Mouse (Mus musculus): ENCODE measurements around the gene March1.
"Not testable (repeated sequence)": the region's sequence is repeated elsewhere in the genome, so short reads cannot be mapped to it uniquely, and the experiment has no call there.

March1 gene

GRCm38 (mm10) chr8:66415234-66415633, 797.5 kb downstream of the March1 start:
- DNase-seq (ENCODE audit: low spot score) = no peak

GRCm38 (mm10) chr8:66417591-66417990, 799.9 kb downstream of the March1 start:
- DNase-seq (ENCODE audit: low spot score) = not testable (repeated sequence)

- DNase-seq (ENCODE audit: low spot score) = no peak
These were observed 812.9 kb downstream of the March1 start for GRCm38 (mm10) chr8:66430639-66431038.

- no peak for DNase-seq (ENCODE audit: low spot score)
These were observed 815.9 kb downstream of the March1 start for GRCm38 (mm10) chr8:66433577-66433976.

- DNase-seq (ENCODE audit: low spot score) = no peak
These were observed 819.1 kb downstream of the March1 start for GRCm38 (mm10) chr8:66436804-66437203.

- no peak for DNase-seq (ENCODE audit: low spot score)
These were observed 820.2 kb downstream of the March1 start for GRCm38 (mm10) chr8:66437929-66438328.

- DNase-seq (ENCODE audit: low spot score) = no peak
These were observed 820.8 kb downstream of the March1 start for GRCm38 (mm10) chr8:66438468-66438867.

- no peak for DNase-seq (ENCODE audit: low spot score)
These were observed 823.4 kb downstream of the March1 start for GRCm38 (mm10) chr8:66441123-66441522.

GRCm38 (mm10) chr8:66442778-66443177, 825.1 kb downstream of the March1 start:
- DNase-seq (ENCODE audit: low spot score) = no peak

GRCm38 (mm10) chr8:66444141-66444540, 826.4 kb downstream of the March1 start:
- no peak for DNase-seq (ENCODE audit: low spot score)

GRCm38 (mm10) chr8:66445351-66445750, 827.7 kb downstream of the March1 start:
- no peak for DNase-seq (ENCODE audit: low spot score)

GRCm38 (mm10) chr8:66450691-66451090, 833.0 kb downstream of the March1 start:
- DNase-seq (ENCODE audit: low spot score) = no peak

- no peak for DNase-seq (ENCODE audit: low spot score)
These were observed 839.4 kb downstream of the March1 start for GRCm38 (mm10) chr8:66457057-66457456.

- DNase-seq (ENCODE audit: low spot score) = no peak
These were observed 852.1 kb downstream of the March1 start for GRCm38 (mm10) chr8:66469821-66470220.

- no peak for DNase-seq (ENCODE audit: low spot score)
These were observed 859.2 kb downstream of the March1 start for GRCm38 (mm10) chr8:66476880-66477279.

GRCm38 (mm10) chr8:66486084-66486763, 868.5 kb downstream of the March1 start, which contains the start of gene Tma16:
Gene Tma16 (minus strand): TSS chr8:66486530.
- DNase-seq (ENCODE audit: low spot score) = peak; percentile 85

GRCm38 (mm10) chr8:66488556-66488955, 870.9 kb downstream of the March1 start:
- no peak for DNase-seq (ENCODE audit: low spot score)

- DNase-seq (ENCODE audit: low spot score) = no peak
These were observed 872.9 kb downstream of the March1 start for GRCm38 (mm10) chr8:66490624-66491023.

GRCm38 (mm10) chr8:66494496-66494895, 876.8 kb downstream of the March1 start:
- no peak for DNase-seq (ENCODE audit: low spot score)

GRCm38 (mm10) chr8:66495726-66496125, 878.0 kb downstream of the March1 start:
- peak; percentile 31 for DNase-seq (ENCODE audit: low spot score)

- no peak for DNase-seq (ENCODE audit: low spot score)
These were observed 879.4 kb downstream of the March1 start for GRCm38 (mm10) chr8:66496998-66497577.

GRCm38 (mm10) chr8:66503381-66503780, 885.7 kb downstream of the March1 start:
- DNase-seq (ENCODE audit: low spot score) = no peak

- DNase-seq (ENCODE audit: low spot score) = peak; percentile 72
These were observed 893.8 kb downstream of the March1 start, which contains the start of gene Tktl2 for GRCm38 (mm10) chr8:66511537-66511936. Gene Tktl2 (plus strand): TSS chr8:66511756.

- DNase-seq (ENCODE audit: low spot score) = no peak
These were observed 901.4 kb downstream of the March1 start for GRCm38 (mm10) chr8:66519149-66519548.

Measured in testis, postnatal 14 days (tissue).